Mouse (Mus musculus) spleen, postnatal 14 days (tissue): ENCODE data around the gene Abr.

Experiments
- DNase-seq, 2 experiments: peaks; one replicate each; pipeline ENCODE4 v3.0.0; 2021 to 2022; ENCODE audit warnings: low spot score in 2 of 2

Abr gene

GRCm38 (mm10) chr11:76374491-76375185 lies 247.5 kb downstream of the Abr start:
- DNase-seq: no peak

GRCm38 (mm10) chr11:76372534-76372933 lies 249.6 kb downstream of the Abr start:
- DNase-seq: no peak

- DNase-seq: no peak
Observed at GRCm38 (mm10) chr11:76372120-76372519, 250.0 kb downstream of the Abr start.

- DNase-seq: no peak
Observed at GRCm38 (mm10) chr11:76370491-76370890, 251.6 kb downstream of the Abr start.
